Mouse (Mus musculus): ENCODE results near the gene Wwp2. TPM values are rescaled to one million over a fixed set of nuclear protein-coding genes. Genes with fewer than 3 reads are reported as not detected.

The Wwp2 gene
- polyA plus RNA-seq, 1 experiment = 62.7 TPM

GRCm38 (mm10) chr8:107484956-107485355 lies 48.8 kb downstream of the Wwp2 start:
- TF ChIP-seq CTCF (IDR thresholded peaks at IDR 0.05; ENCODE audit: insufficient read depth, low read length) (no peak), POLR2A (IDR thresholded peaks at IDR 0.05; ENCODE audit: borderline replicate concordance, extremely low read depth, low read depth, low read length) (no peak)
- no peak for DNase-seq
- Histone ChIP-seq H3K4me3 (replicated peaks; ENCODE audit: extremely low read depth, low read depth, low read length) (no peak overlapping the region), H3K4me1 (ENCODE audit: control insufficient read depth, insufficient read depth, low read length) (peaks cover 1% of the 10 kb centered on the region; the same call in 1 of the 2 replicates)

GRCm38 (mm10) chr8:107488551-107488950 lies 52.4 kb downstream of the Wwp2 start:
- Histone ChIP-seq H3K4me3 (replicated peaks; ENCODE audit: extremely low read depth, low read depth, low read length) (no peak overlapping the region), H3K4me1 (ENCODE audit: control insufficient read depth, insufficient read depth, low read length) (peaks cover 10% of the 10 kb centered on the region)
- 81% methylated on average over 4 of the region's 4 CpGs for WGBS
- TF ChIP-seq POLR2A (IDR thresholded peaks at IDR 0.05; ENCODE audit: borderline replicate concordance, extremely low read depth, low read depth, low read length) = no peak
- TF ChIP-seq CTCF (IDR thresholded peaks at IDR 0.05; ENCODE audit: insufficient read depth, low read length) = no peak
- no peak for DNase-seq

GRCm38 (mm10) chr8:107489086-107489485 lies 52.9 kb downstream of the Wwp2 start:
- 30% methylated on average over 4 of the region's 4 CpGs for WGBS
- Histone ChIP-seq H3K4me1 (ENCODE audit: control insufficient read depth, insufficient read depth, low read length) (peaks cover 10% of the 10 kb centered on the region), H3K4me3 (replicated peaks; ENCODE audit: extremely low read depth, low read depth, low read length) (no peak overlapping the region)
- TF ChIP-seq POLR2A (IDR thresholded peaks at IDR 0.05; ENCODE audit: borderline replicate concordance, extremely low read depth, low read depth, low read length) = no peak
- TF ChIP-seq CTCF (IDR thresholded peaks at IDR 0.05; ENCODE audit: insufficient read depth, low read length) = no peak
- DNase-seq = no peak

GRCm38 (mm10) chr8:107489921-107490320 lies 53.8 kb downstream of the Wwp2 start:
- H3K4me3 ChIP-seq (replicated peaks; ENCODE audit: extremely low read depth, low read depth, low read length) = no peak overlapping the region
- DNase-seq = no peak
- WGBS = 19% methylated on average over 5 of the region's 5 CpGs
- TF ChIP-seq CTCF (IDR thresholded peaks at IDR 0.05; ENCODE audit: insufficient read depth, low read length) = no peak
- TF ChIP-seq POLR2A (IDR thresholded peaks at IDR 0.05; ENCODE audit: borderline replicate concordance, extremely low read depth, low read depth, low read length) = no peak
- peaks cover 10% of the 10 kb centered on the region for H3K4me1 ChIP-seq (ENCODE audit: control insufficient read depth, insufficient read depth, low read length)

- Histone ChIP-seq H3K4me3 (replicated peaks; ENCODE audit: extremely low read depth, low read depth, low read length) (no peak overlapping the region), H3K4me1 (ENCODE audit: control insufficient read depth, insufficient read depth, low read length) (peaks cover 10% of the 10 kb centered on the region)
- 26% methylated on average over 2 of the region's 2 CpGs for WGBS
- TF ChIP-seq POLR2A (IDR thresholded peaks at IDR 0.05; ENCODE audit: borderline replicate concordance, extremely low read depth, low read depth, low read length) = no peak
- no peak for TF ChIP-seq CTCF (IDR thresholded peaks at IDR 0.05; ENCODE audit: insufficient read depth, low read length)
- no peak for DNase-seq
Measured at GRCm38 (mm10) chr8:107490649-107491048, 54.5 kb downstream of the Wwp2 start.

GRCm38 (mm10) chr8:107491212-107491611 lies 55.0 kb downstream of the Wwp2 start:
- DNase-seq = no peak
- Histone ChIP-seq H3K4me1 (ENCODE audit: control insufficient read depth, insufficient read depth, low read length) (peaks cover 10% of the 10 kb centered on the region), H3K4me3 (replicated peaks; ENCODE audit: extremely low read depth, low read depth, low read length) (no peak overlapping the region)
- WGBS = 52% methylated on average over 4 of the region's 4 CpGs
- no peak for TF ChIP-seq POLR2A (IDR thresholded peaks at IDR 0.05; ENCODE audit: borderline replicate concordance, extremely low read depth, low read depth, low read length)
- no peak for TF ChIP-seq CTCF (IDR thresholded peaks at IDR 0.05; ENCODE audit: insufficient read depth, low read length)

GRCm38 (mm10) chr8:107491831-107492230 lies 55.7 kb downstream of the Wwp2 start:
- TF ChIP-seq CTCF (IDR thresholded peaks at IDR 0.05; ENCODE audit: insufficient read depth, low read length) = no peak
- TF ChIP-seq POLR2A (IDR thresholded peaks at IDR 0.05; ENCODE audit: borderline replicate concordance, extremely low read depth, low read depth, low read length) = no peak
- no peak overlapping the region for H3K4me3 ChIP-seq (replicated peaks; ENCODE audit: extremely low read depth, low read depth, low read length)
- no peak for DNase-seq
- H3K4me1 ChIP-seq (ENCODE audit: control insufficient read depth, insufficient read depth, low read length) = peaks cover 10% of the 10 kb centered on the region

- TF ChIP-seq CTCF (IDR thresholded peaks at IDR 0.05; ENCODE audit: insufficient read depth, low read length) (no peak), POLR2A (IDR thresholded peaks at IDR 0.05; ENCODE audit: borderline replicate concordance, extremely low read depth, low read depth, low read length) (no peak)
- Histone ChIP-seq H3K4me3 (replicated peaks; ENCODE audit: extremely low read depth, low read depth, low read length) (no peak overlapping the region), H3K4me1 (ENCODE audit: control insufficient read depth, insufficient read depth, low read length) (peaks cover 10% of the 10 kb centered on the region)
- DNase-seq = no peak
- 94% methylated on average over 5 of the region's 5 CpGs for WGBS
Measured at GRCm38 (mm10) chr8:107492802-107493201, 56.6 kb downstream of the Wwp2 start.

- H3K4me3 ChIP-seq (replicated peaks; ENCODE audit: extremely low read depth, low read depth, low read length) = no peak overlapping the region
- TF ChIP-seq CTCF (IDR thresholded peaks at IDR 0.05; ENCODE audit: insufficient read depth, low read length) = no peak
- TF ChIP-seq POLR2A (IDR thresholded peaks at IDR 0.05; ENCODE audit: borderline replicate concordance, extremely low read depth, low read depth, low read length) = no peak
- 42% methylated on average over 9 of the region's 9 CpGs for WGBS
- H3K4me1 ChIP-seq (ENCODE audit: control insufficient read depth, insufficient read depth, low read length) = peaks cover 5% of the 10 kb centered on the region
- DNase-seq = no peak
Measured at GRCm38 (mm10) chr8:107495425-107495824, 59.3 kb downstream of the Wwp2 start.

- WGBS = 79% methylated on average over 6 of the region's 6 CpGs
- DNase-seq = no peak
- TF ChIP-seq CTCF (IDR thresholded peaks at IDR 0.05; ENCODE audit: insufficient read depth, low read length) = no peak
- no peak for TF ChIP-seq POLR2A (IDR thresholded peaks at IDR 0.05; ENCODE audit: borderline replicate concordance, extremely low read depth, low read depth, low read length)
- Histone ChIP-seq H3K4me3 (replicated peaks; ENCODE audit: extremely low read depth, low read depth, low read length) (no peak overlapping the region), H3K4me1 (ENCODE audit: control insufficient read depth, insufficient read depth, low read length) (no peaks in the 10 kb centered on the region)
Measured at GRCm38 (mm10) chr8:107497708-107498107, 61.5 kb downstream of the Wwp2 start.

All from lung, adult 2 months (tissue).